Mouse (Mus musculus) heart, embryonic 14.5 days (tissue): ENCODE results near the gene P3h3. TPM values are rescaled to one million over a fixed set of nuclear protein-coding genes. Genes with fewer than 3 reads are reported as not detected.

Source experiments
- ATAC-seq: fragments of 200-750 bp; cut with Nextera tagmentation; 2 replicates; pipeline ENCODE4 v1.8.0; 2017; ENCODE audit warnings: low read depth, moderate TSS enrichment; ENCODE audit not compliant: insufficient number of reproducible peaks, insufficient read depth, low FRiP score
- H3K27ac ChIP-seq, 2 experiments: fragments of 200-500 bp in 1 of 2; fragments of 300-500 bp in 1 of 2; sonication (generic) in 1 of 2; replicated peaks in 1 of 2; 2 replicates each; pipeline ENCODE4 v1.5.1; 2012 to 2014; ENCODE audit warnings: low read depth in 2 of 2, low read length in 2 of 2, control low read depth in 1 of 2, mild to moderate bottlenecking in 1 of 2, mixed read lengths in 1 of 2; ENCODE audit not compliant: control insufficient read depth in 1 of 2, insufficient read depth in 1 of 2
- H3K27me3 ChIP-seq: fragments of 300-500 bp; sonication (generic); 2 replicates; pipeline ENCODE4 v1.6.1; 2014; ENCODE audit warnings: mild to moderate bottlenecking, low read length, control low read depth; ENCODE audit not compliant: control insufficient read depth, insufficient read depth
- H3K36me3 ChIP-seq: fragments of 300-500 bp; sonication (generic); 2 replicates; pipeline ENCODE4 v1.6.1; 2014; ENCODE audit warnings: mild to moderate bottlenecking, control low read depth, low read length, mixed read lengths; ENCODE audit not compliant: control insufficient read depth, insufficient read depth
- H3K4me1 ChIP-seq, 2 experiments: fragments of 200-500 bp in 1 of 2; fragments of 300-500 bp in 1 of 2; sonication (generic) in 1 of 2; 2 replicates each; pipeline ENCODE4 v1.6.1; 2012 to 2014; ENCODE audit warnings: low read length in 2 of 2, control low read depth in 1 of 2, mixed read lengths in 1 of 2; ENCODE audit not compliant: control insufficient read depth in 2 of 2, insufficient read depth in 2 of 2
- H3K4me2 ChIP-seq: fragments of 300-500 bp; sonication (generic); 2 replicates; pipeline ENCODE4 v1.6.1; 2014; ENCODE audit warnings: mild to moderate bottlenecking, low read length
- H3K4me3 ChIP-seq, 2 experiments: fragments of 200-500 bp in 1 of 2; fragments of 300-500 bp in 1 of 2; sonication (generic) in 1 of 2; 2 replicates each; pipeline ENCODE4 v1.5.1; 2012 to 2014; ENCODE audit warnings: low read length in 2 of 2, mild to moderate bottlenecking in 2 of 2, control low read depth in 1 of 2, low read depth in 1 of 2, moderate library complexity in 1 of 2; ENCODE audit not compliant: control insufficient read depth in 1 of 2, insufficient read depth in 1 of 2
- H3K9ac ChIP-seq: fragments of 300-500 bp; sonication (generic); 2 replicates; pipeline ENCODE4 v1.6.1; 2014; ENCODE audit warnings: mild to moderate bottlenecking, low read length
- H3K9me3 ChIP-seq: fragments of 300-500 bp; sonication (generic); 2 replicates; pipeline ENCODE4 v1.6.1; 2016; ENCODE audit warnings: low read length, control low read depth; ENCODE audit not compliant: control insufficient read depth
- WGBS: fragments of 180-500 bp; shearing (Covaris S2); extraction: QIAGEN DNeasy Blood & Tissue Kit; methylation state at CpG from one replicate; pipeline ENCODE4 v1.1.7; 2014; 5-methylcytosine and 5-hydroxymethylcytosine counted together
- polyA plus RNA-seq: library from polyadenylated mRNA; unstranded; fragments of >200 nt; fragmentation: Nextera tagmentation; extraction: Ambion mirVana; gene quantifications from 2 replicates; pipeline ENCODE4 v1.2.1, GENCODE M21; 2014

P3h3 gene
- polyA plus RNA-seq, 1 experiment from 2014 or later = 20.5 TPM

GRCm38 (mm10) chr6:124816611-124817010 lies 40.9 kb downstream of the P3h3 start:
- Histone ChIP-seq H3K27me3 (no peaks in the 10 kb centered on the region), H3K27ac (no peak overlapping the region), H3K9ac (no peak overlapping the region), H3K4me1 (peaks cover 13 to 20% of the 10 kb centered on the region in 2 experiments), H3K36me3 (peaks cover 77% of the 10 kb centered on the region), H3K4me3 (no peak overlapping the region), H3K9me3 (no peaks in the 10 kb centered on the region), H3K4me2 (no peak overlapping the region)
- ATAC-seq = no peak
- WGBS = 93% methylated on average over 4 of the region's 4 CpGs

DNA sequence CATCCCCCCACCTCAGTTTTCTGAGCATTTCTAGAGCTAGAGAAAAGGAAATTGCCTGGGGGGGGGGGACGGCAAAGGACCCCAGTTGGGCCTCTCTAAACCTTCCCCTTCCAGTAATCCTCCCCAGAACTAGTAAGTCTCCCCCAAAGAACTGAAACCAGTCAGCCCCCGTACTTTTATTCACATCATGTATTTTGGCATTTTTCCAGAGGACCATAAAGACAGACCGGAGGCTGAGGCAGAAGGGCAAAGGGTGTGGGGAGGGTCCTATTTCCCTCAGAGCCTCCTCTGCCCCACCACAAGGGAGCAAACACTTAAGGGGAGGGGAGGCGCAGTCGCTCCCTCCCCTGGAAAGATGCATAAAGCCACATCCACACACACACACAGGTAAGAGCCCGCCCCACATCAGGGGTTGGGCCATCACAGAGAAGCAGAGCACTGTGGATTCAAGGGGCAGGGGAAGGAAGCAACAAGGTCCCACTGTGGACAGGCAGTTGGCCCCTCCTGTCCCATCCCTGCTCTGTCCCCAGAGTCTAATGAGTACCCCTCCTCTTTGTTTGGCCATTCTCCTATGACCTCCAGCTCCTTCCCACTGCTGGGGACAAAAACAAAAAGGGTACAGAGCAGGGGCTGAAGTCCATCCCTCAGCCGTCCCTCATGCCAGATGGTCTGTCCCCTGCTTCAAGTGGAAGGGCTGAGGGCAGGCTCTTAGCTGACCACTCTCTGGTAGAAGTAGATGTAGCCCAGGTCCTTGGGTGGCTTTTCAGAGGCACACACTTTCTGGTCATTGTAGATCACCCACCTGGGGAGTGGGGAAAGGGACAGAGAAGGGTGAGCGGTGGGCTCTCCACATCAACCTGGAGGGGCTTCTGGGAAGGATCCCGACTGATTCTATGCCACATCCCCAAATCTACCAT lies 42.4 kb downstream of the P3h3 start:
- no peak overlapping the region for H3K27ac ChIP-seq
- no peak overlapping the region for H3K4me3 ChIP-seq
- H3K36me3 ChIP-seq = peaks cover 77% of the 10 kb centered on the region
- peak overlapping the region; percentile 74; the same call in 1 of the 2 replicates for H3K4me2 ChIP-seq
- 71% methylated on average over 9 of the region's 9 CpGs for WGBS
- no peaks in the 10 kb centered on the region for H3K27me3 ChIP-seq
- no peaks in the 10 kb centered on the region for H3K9me3 ChIP-seq
- H3K4me1 ChIP-seq = peaks cover 13 to 30% of the 10 kb centered on the region in 2 experiments
- no peak for ATAC-seq
- no peak overlapping the region for H3K9ac ChIP-seq

GRCm38 (mm10) chr6:124814448-124814847 lies 43.1 kb downstream of the P3h3 start:
- ATAC-seq = no peak; the same call in 1 of the 2 replicates
- no peak overlapping the region for H3K9ac ChIP-seq
- no peaks in the 10 kb centered on the region for H3K9me3 ChIP-seq
- peaks cover 73% of the 10 kb centered on the region for H3K36me3 ChIP-seq
- peak overlapping the region; percentile 59 to 90 for H3K4me3 ChIP-seq
- H3K27me3 ChIP-seq = no peaks in the 10 kb centered on the region
- H3K27ac ChIP-seq = peak overlapping the region; percentile 10 to 99; a peak in 2 of 4 replicates
- 26% methylated on average over 7 of the region's 8 CpGs for WGBS
- peaks cover 18 to 36% of the 10 kb centered on the region in 2 experiments for H3K4me1 ChIP-seq
- H3K4me2 ChIP-seq = peak overlapping the region; percentile 74

DNA sequence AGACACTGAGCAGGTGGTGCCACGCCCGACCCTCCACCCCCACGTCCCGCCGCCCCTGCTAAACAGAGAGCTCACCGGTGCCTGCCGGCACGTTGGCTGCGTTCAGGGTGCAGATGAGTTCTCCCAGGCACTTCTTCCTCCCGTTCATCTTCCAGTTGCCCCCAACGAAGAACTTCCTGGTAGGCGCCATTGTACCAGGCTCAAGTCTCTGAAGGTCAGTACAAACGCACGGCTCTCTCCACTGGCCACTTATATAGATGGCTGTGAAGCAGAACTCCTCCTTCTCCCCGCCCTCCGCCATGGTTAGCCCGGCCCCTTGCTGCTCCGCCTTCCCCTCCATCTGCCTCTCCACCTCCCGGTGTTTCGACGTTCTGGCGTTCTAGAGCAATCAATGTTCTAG lies 43.6 kb downstream of the P3h3 start, which contains the start of gene Tpi1:
Gene Tpi1, minus strand, starts transcription at position 364 of the 400 bp plus-strand sequence.
- H3K27me3 ChIP-seq = no peaks in the 10 kb centered on the region
- 0% methylated on average over 22 of the region's 22 CpGs for WGBS
- H3K9me3 ChIP-seq = no peaks in the 10 kb centered on the region
- H3K4me3 ChIP-seq = peak within 1 kb of the TSS; percentile 59 to 90
- peak; percentile 79 for ATAC-seq
- H3K4me1 ChIP-seq = peaks cover 18 to 36% of the 10 kb centered on the region in 2 experiments
- peak within 1 kb of the TSS; percentile 95 to 99 for H3K27ac ChIP-seq
- H3K36me3 ChIP-seq = peaks cover 68% of the 10 kb centered on the region
- H3K9ac ChIP-seq = peak within 1 kb of the TSS; percentile 99
- peak within 1 kb of the TSS; percentile 74 for H3K4me2 ChIP-seq

DNA sequence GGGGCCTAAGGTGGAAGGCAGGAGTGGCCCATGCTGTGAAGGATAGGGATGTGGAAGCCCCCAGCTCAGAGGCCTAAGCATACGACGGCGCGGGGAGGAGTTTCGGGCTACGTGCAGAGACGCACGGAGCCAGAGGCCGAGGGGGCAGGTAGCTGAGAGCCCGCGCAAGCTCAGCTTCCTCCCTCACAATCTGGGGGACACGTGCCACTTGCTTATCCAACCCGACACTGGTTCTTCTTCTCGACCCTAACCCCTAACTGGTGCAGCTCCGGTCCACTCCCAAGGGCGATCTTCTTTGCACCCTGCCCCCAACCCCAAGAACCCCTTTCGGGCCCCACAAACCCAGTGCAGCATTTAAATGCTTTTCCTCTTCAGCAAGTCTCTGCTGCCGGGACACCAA lies 44.1 kb downstream of the P3h3 start:
- under 1% methylated on average over 18 of the region's 18 CpGs for WGBS
- peak overlapping the region; percentile 74 for H3K4me2 ChIP-seq
- peak overlapping the region; percentile 95 to 99 for H3K27ac ChIP-seq
- H3K36me3 ChIP-seq = peaks cover 64% of the 10 kb centered on the region
- no peaks in the 10 kb centered on the region for H3K9me3 ChIP-seq
- peak overlapping the region; percentile 99 for H3K9ac ChIP-seq
- H3K4me3 ChIP-seq = peak overlapping the region; percentile 59 to 90
- peak; percentile 51 for ATAC-seq
- no peaks in the 10 kb centered on the region for H3K27me3 ChIP-seq
- H3K4me1 ChIP-seq = peaks cover 18 to 36% of the 10 kb centered on the region in 2 experiments

DNA sequence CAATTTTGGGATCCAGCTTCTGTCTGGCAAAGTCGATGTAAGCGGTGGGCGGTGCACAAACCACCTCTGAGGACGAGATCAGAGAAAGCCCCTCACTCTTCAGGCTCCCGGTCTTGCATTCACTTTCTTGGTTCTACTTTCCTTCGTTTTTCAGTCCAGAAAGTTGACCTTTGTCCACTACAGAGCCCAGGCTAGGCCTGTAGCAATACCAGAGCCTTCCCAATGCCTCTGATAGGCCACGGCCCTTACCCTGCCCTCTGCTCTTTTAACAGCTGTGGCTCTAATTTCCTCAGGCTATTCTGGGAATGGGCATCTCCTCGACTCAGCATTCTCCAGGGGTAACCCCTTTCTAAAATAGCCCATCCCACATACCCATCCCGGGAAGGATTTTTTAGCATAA lies 44.7 kb downstream of the P3h3 start:
- 13% methylated on average over 9 of the region's 9 CpGs for WGBS
- H3K4me1 ChIP-seq = peaks cover 23 to 42% of the 10 kb centered on the region in 2 experiments
- peaks cover 58% of the 10 kb centered on the region for H3K36me3 ChIP-seq
- H3K4me2 ChIP-seq = peak overlapping the region; percentile 74
- peak overlapping the region; percentile 99 for H3K9ac ChIP-seq
- H3K27ac ChIP-seq = peak overlapping the region; percentile 95 to 99
- no peaks in the 10 kb centered on the region for H3K27me3 ChIP-seq
- no peaks in the 10 kb centered on the region for H3K9me3 ChIP-seq
- no peak for ATAC-seq
- peak overlapping the region; percentile 59 to 90 for H3K4me3 ChIP-seq

GRCm38 (mm10) chr6:124811701-124812560 lies 45.6 kb downstream of the P3h3 start:
- Histone ChIP-seq H3K27ac (peak overlapping the region; percentile 95 to 99), H3K36me3 (peaks cover 48% of the 10 kb centered on the region), H3K4me2 (peak overlapping the region; percentile 74), H3K4me1 (peaks cover 23 to 49% of the 10 kb centered on the region in 2 experiments), H3K9me3 (no peaks in the 10 kb centered on the region), H3K27me3 (no peaks in the 10 kb centered on the region), H3K4me3 (peak overlapping the region; percentile 59 to 90), H3K9ac (peak overlapping the region; percentile 99)
- 71% methylated on average over 24 of the region's 24 CpGs for WGBS
- no peak for ATAC-seq
